Mouse (Mus musculus) embryonic fibroblast, embryonic 13.5 days (primary cell): Measurements from ENCODE around the gene Cyp2d11.

Experiments used
- CTCF ChIP-seq: IDR thresholded peaks from 2 replicates; pipeline ENCODE4 v1.5.1; 2011; ENCODE audit warnings: mild to moderate bottlenecking, control low read depth, low read length, moderate library complexity, borderline replicate concordance; ENCODE audit not compliant: insufficient read depth
- POLR2A ChIP-seq: IDR thresholded peaks from 2 replicates; pipeline ENCODE4 v1.6.1; 2011; ENCODE audit warnings: low read depth, mild to moderate bottlenecking, control low read depth, low read length, moderate library complexity

DNA sequence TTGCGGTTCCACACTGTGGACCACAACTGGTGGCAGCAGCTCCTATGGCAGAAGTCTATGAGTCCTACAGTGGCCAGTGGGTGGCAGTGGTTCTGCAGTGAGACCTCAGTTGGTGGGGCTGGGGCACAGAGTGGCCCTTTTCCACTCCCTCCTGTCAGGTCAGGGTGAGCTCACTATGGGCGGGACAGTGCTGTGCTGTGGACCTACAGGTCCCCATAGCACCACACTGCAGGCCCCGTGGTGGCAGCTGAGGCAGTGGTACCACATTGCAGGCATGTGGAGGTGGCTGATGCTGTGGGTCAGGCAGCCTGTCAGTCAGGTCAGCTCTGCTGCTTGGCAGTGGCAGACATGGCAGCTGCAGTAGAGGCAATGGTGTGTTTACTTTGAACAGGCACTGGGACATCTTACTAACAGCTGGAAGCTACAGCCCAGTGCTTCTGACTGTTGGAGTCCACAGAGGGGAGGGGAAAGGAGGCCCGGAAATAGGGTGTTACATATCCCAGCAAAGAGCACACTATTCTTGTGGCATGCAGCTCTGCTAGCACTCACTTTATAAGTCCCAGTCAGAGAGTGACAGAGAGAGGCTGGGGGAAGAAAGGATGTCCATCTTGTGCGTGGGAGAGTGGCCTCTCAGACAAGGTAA is 44.3 kb upstream of the Cyp2d11 start:
- no peak for TF ChIP-seq CTCF
- no peak for TF ChIP-seq POLR2A
